Mouse (Mus musculus): ENCODE results near the gene Tecta.

GRCm38 (mm10) chr9:42415184-42415583 is 15.5 kb upstream of the Tecta start:
- TF ChIP-seq GATA1 (IDR thresholded peaks at IDR 0.05; ENCODE audit: low read length), result no peak
- TF ChIP-seq TAL1 (IDR thresholded peaks at IDR 0.05; ENCODE audit: low read length), result no peak

All from erythroblast, embryonic 14.5 days (primary cell).